Mouse (Mus musculus): ENCODE results near the gene Gm37419.

DNA sequence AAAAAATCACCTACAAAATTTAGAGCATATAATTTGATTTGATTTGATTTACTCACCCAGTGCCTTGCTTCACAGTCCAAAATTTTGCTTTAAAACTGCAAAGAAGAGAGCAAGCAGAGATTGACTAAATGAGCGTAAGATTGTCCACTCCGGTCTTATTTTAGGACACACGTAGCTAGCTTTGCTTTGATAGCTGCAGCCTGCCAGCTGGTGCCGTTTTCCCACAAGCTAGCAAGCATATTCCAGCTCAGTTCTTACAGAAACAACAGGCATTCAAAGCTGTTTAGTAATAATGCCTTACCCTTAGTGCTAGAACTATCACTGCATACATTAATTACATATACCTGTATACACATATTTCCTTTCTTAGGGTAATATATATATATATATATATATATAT lies 9.8 kb upstream of the Gm37419 start:
- TF ChIP-seq CTCF (conservative IDR thresholded peaks at IDR 0.05; ENCODE audit: low read length) (no peak), NANOG (IDR thresholded peaks at IDR 0.05; ENCODE audit: borderline replicate concordance, low read length) (no peak)
